Mouse (Mus musculus): ENCODE data around the gene H2afb2. TPM values are rescaled to one million over a fixed set of nuclear protein-coding genes. Genes with fewer than 3 reads are reported as not detected.

The H2afb2 gene
- not detected in 2 replicates for polyA plus RNA-seq (2016; fragmentation: Nextera tagmentation; extraction: Ambion mirVana)

- no peaks in the 10 kb centered on the region for H3K36me3 ChIP-seq
- no peak for DNase-seq (ENCODE audit: low spot score)
- H3K27ac ChIP-seq: no peak within 1 kb of the TSS
- H3K27me3 ChIP-seq (ENCODE audit: low read depth, poor library complexity, severe bottlenecking): no peaks in the 10 kb centered on the region
- 92% methylated on average over 6 of the region's 6 CpGs for WGBS
- H3K4me1 ChIP-seq: no peaks in the 10 kb centered on the region
- no peaks in the 10 kb centered on the region for H3K9me3 ChIP-seq (replicated peaks)
- no peak within 1 kb of the TSS for H3K4me3 ChIP-seq
Measured at GRCm38 (mm10) chrX:116680878-116681277, at the start of gene H2afb2. H2afb2 (plus strand) TSS chrX:116681178.

Other genes starting within 250 kb of the H2afb2 start
- gene Cpxcr1, start 232.2 kb upstream of the H2afb2 start, polyA plus RNA-seq (2016; fragmentation: Nextera tagmentation; extraction: Ambion mirVana): not detected in 2 replicates